Mouse (Mus musculus) CH12.LX (cell line): ENCODE measurements around the gene E330009J07Rik. TPM values are rescaled to one million over a fixed set of nuclear protein-coding genes. Genes with fewer than 3 reads are reported as not detected.
A peak's percentile ranks its signal among the peaks of the same experiment; 100 is the strongest.

Experiments used
- DNase-seq: peaks from one replicate; pipeline ENCODE4 v3.0.0-alpha.2; 2013; ENCODE audit errors: extremely low read depth
- H3K27ac ChIP-seq: 2 replicates; pipeline ENCODE4 v1.5.1; 2012; ENCODE audit warnings: low read depth, mild to moderate bottlenecking, control low read depth, moderate library complexity; ENCODE audit not compliant: insufficient read depth
- H3K27me3 ChIP-seq: replicated peaks from 2 replicates; pipeline ENCODE3; 2012; ENCODE audit warnings: inconsistent platforms
- H3K36me3 ChIP-seq, 2 experiments: replicated peaks in 1 of 2; 2 replicates each; pipeline versions ENCODE3 to v1.6.1; 2012; ENCODE audit warnings: inconsistent platforms in 1 of 2, low read length in 1 of 2, mild to moderate bottlenecking in 1 of 2, mixed read lengths in 1 of 2, moderate library complexity in 1 of 2; ENCODE audit not compliant: control insufficient read depth in 1 of 2, insufficient read depth in 1 of 2
- H3K4me1 ChIP-seq, 2 experiments: 2 replicates each; pipeline ENCODE4 v1.6.1; 2012; ENCODE audit warnings: inconsistent platforms in 1 of 2, moderate library complexity in 1 of 2; ENCODE audit not compliant: insufficient read depth in 2 of 2, control insufficient read depth in 1 of 2
- H3K4me2 ChIP-seq: 2 replicates; pipeline ENCODE4 v1.6.1; 2012; ENCODE audit warnings: low read depth, mild to moderate bottlenecking, control low read depth; ENCODE audit not compliant: poor library complexity, insufficient read depth, severe bottlenecking
- H3K4me3 ChIP-seq, 3 experiments: fragments of 150-350 bp in 1 of 3; sonication (generic) in 1 of 3; replicated peaks in 1 of 3; 2 replicates each; pipeline versions ENCODE3 to v1.5.1; 2011 to 2012; ENCODE audit warnings: low read depth in 2 of 3, low read length in 2 of 3, mild to moderate bottlenecking in 2 of 3, moderate library complexity in 2 of 3, control low read depth in 1 of 3, improper control_type of control experiment in 1 of 3, inconsistent platforms in 1 of 3, mixed read lengths in 1 of 3; ENCODE audit not compliant: poor library complexity in 1 of 3
- H3K79me2 ChIP-seq: replicated peaks from 2 replicates; pipeline ENCODE4 v1.6.1; 2012; ENCODE audit warnings: mild to moderate bottlenecking, moderate library complexity; ENCODE audit not compliant: control insufficient read depth, poor library complexity, insufficient read depth, severe bottlenecking; ENCODE audit errors: extremely low read depth
- H3K9ac ChIP-seq: 2 replicates; pipeline ENCODE4 v1.6.1; 2012; ENCODE audit warnings: low read depth, mild to moderate bottlenecking, control low read depth, moderate library complexity; ENCODE audit not compliant: insufficient read depth
- H3K9me3 ChIP-seq: replicated peaks from 2 replicates; pipeline ENCODE3; 2012; ENCODE audit warnings: low read length, inconsistent platforms, mixed read lengths
- CHD1 ChIP-seq: IDR thresholded peaks from 2 replicates; pipeline ENCODE4 v1.6.1; 2012; ENCODE audit warnings: low read depth, low read length, improper control_type of control experiment, inconsistent platforms
- CTCF ChIP-seq, 2 experiments: IDR thresholded peaks in 1 of 2; conservative IDR thresholded peaks in 1 of 2; 2 replicates each; pipeline ENCODE4 v1.5.1; 2011 to 2012; ENCODE audit warnings: low read depth in 2 of 2, low read length in 2 of 2, improper control_type of control experiment in 1 of 2, inconsistent platforms in 1 of 2, mild to moderate bottlenecking in 1 of 2, moderate library complexity in 1 of 2
- E2F4 ChIP-seq: IDR thresholded peaks from 2 replicates; pipeline ENCODE4 v1.6.1; 2011; ENCODE audit warnings: low read depth, low read length, improper control_type of control experiment; ENCODE audit not compliant: insufficient replicate concordance
- ELF1 ChIP-seq: IDR thresholded peaks from 2 replicates; pipeline ENCODE4 v1.6.1; 2014; ENCODE audit warnings: low read depth, mild to moderate bottlenecking, inconsistent platforms, low read length, improper control_type of control experiment
- EP300 ChIP-seq: IDR thresholded peaks from 2 replicates; pipeline ENCODE4 v1.6.1; 2011; ENCODE audit warnings: low read length, improper control_type of control experiment
- ETS1 ChIP-seq: conservative IDR thresholded peaks from 2 replicates; pipeline ENCODE4 v1.6.1; 2012; ENCODE audit warnings: low read depth, mild to moderate bottlenecking, inconsistent platforms, low read length, improper control_type of control experiment, moderate library complexity
- HCFC1 ChIP-seq: IDR thresholded peaks from 2 replicates; pipeline ENCODE4 v1.6.1; 2012; ENCODE audit warnings: low read depth, mild to moderate bottlenecking, inconsistent platforms, low read length, improper control_type of control experiment
- IRF4 ChIP-seq: IDR thresholded peaks from 2 replicates; pipeline ENCODE4 v1.6.1; 2014; ENCODE audit warnings: low read depth, mild to moderate bottlenecking, inconsistent platforms, low read length, improper control_type of control experiment
- JUN ChIP-seq: IDR thresholded peaks from 2 replicates; pipeline ENCODE4 v1.6.1; 2011; ENCODE audit warnings: low read depth, mild to moderate bottlenecking, low read length, improper control_type of control experiment, moderate library complexity; ENCODE audit not compliant: insufficient read depth
- JUND ChIP-seq: conservative IDR thresholded peaks from 2 replicates; pipeline ENCODE4 v1.6.1; 2011; ENCODE audit warnings: low read depth, low read length, improper control_type of control experiment
- KAT2A ChIP-seq: IDR thresholded peaks from 2 replicates; pipeline ENCODE4 v1.6.1; 2012; ENCODE audit warnings: low read length, improper control_type of control experiment, inconsistent platforms; ENCODE audit not compliant: insufficient replicate concordance
- MAX ChIP-seq: IDR thresholded peaks from 2 replicates; pipeline ENCODE4 v1.6.1; 2011; ENCODE audit warnings: low read length, improper control_type of control experiment
- MAZ ChIP-seq: IDR thresholded peaks from 2 replicates; pipeline ENCODE4 v1.6.1; 2012; ENCODE audit warnings: low read depth, mild to moderate bottlenecking, inconsistent platforms, low read length, improper control_type of control experiment, moderate library complexity
- MEF2A ChIP-seq: IDR thresholded peaks from 2 replicates; pipeline ENCODE4 v1.6.1; 2014; ENCODE audit warnings: low read depth, mild to moderate bottlenecking, inconsistent platforms, low read length, improper control_type of control experiment, borderline replicate concordance
- MXI1 ChIP-seq: IDR thresholded peaks from 2 replicates; pipeline ENCODE4 v1.6.1; 2011; ENCODE audit warnings: mild to moderate bottlenecking, low read depth, low read length, improper control_type of control experiment
- MYC ChIP-seq: IDR thresholded peaks from 2 replicates; pipeline ENCODE4 v1.6.1; 2011; ENCODE audit warnings: low read depth, mild to moderate bottlenecking, improper control_type of control experiment, low read length
- NRF1 ChIP-seq: IDR thresholded peaks from 2 replicates; pipeline ENCODE4 v1.6.1; 2014; ENCODE audit warnings: low read depth, mild to moderate bottlenecking, inconsistent platforms, low read length, improper control_type of control experiment, moderate library complexity
- POLR2A ChIP-seq: IDR thresholded peaks from 2 replicates; pipeline ENCODE4 v1.6.1; 2011; ENCODE audit warnings: low read depth, mild to moderate bottlenecking, improper control_type of control experiment, low read length
- POLR2AphosphoS2 ChIP-seq: IDR thresholded peaks from 2 replicates; pipeline ENCODE4 v1.6.1; 2011; ENCODE audit warnings: low read depth, low read length, improper control_type of control experiment
- RAD21 ChIP-seq: IDR thresholded peaks from 2 replicates; pipeline ENCODE4 v1.6.1; 2011; ENCODE audit warnings: low read depth, mild to moderate bottlenecking, low read length, improper control_type of control experiment, moderate library complexity
- RCOR1 ChIP-seq: conservative IDR thresholded peaks from 2 replicates; pipeline ENCODE4 v1.6.1; 2012; ENCODE audit warnings: low read depth, mild to moderate bottlenecking, inconsistent platforms, low read length, improper control_type of control experiment
- SIN3A ChIP-seq: IDR thresholded peaks from 2 replicates; pipeline ENCODE4 v1.6.1; 2012; ENCODE audit warnings: low read length, improper control_type of control experiment, inconsistent platforms
- SMC3 ChIP-seq: IDR thresholded peaks from 2 replicates; pipeline ENCODE4 v1.6.1; 2011; ENCODE audit warnings: low read depth, low read length, improper control_type of control experiment
- TBP ChIP-seq: conservative IDR thresholded peaks from 2 replicates; pipeline ENCODE4 v1.6.1; 2011; ENCODE audit warnings: low read depth, low read length, improper control_type of control experiment
- TCF12 ChIP-seq: IDR thresholded peaks from 2 replicates; pipeline ENCODE4 v1.6.1; 2014; ENCODE audit warnings: low read depth, mild to moderate bottlenecking, inconsistent platforms, low read length, improper control_type of control experiment
- UBTF ChIP-seq: IDR thresholded peaks from 2 replicates; pipeline ENCODE4 v1.6.1; 2012; ENCODE audit warnings: low read depth, mild to moderate bottlenecking, inconsistent platforms, low read length, improper control_type of control experiment, moderate library complexity
- USF2 ChIP-seq: conservative IDR thresholded peaks from 2 replicates; pipeline ENCODE4 v1.6.1; 2011; ENCODE audit warnings: low read depth, low read length, improper control_type of control experiment
- ZC3H11A ChIP-seq: IDR thresholded peaks from 2 replicates; pipeline ENCODE4 v1.6.1; 2012; ENCODE audit warnings: low read depth, mild to moderate bottlenecking, inconsistent platforms, low read length, improper control_type of control experiment
- ZMIZ1 ChIP-seq: IDR thresholded peaks from 2 replicates; pipeline ENCODE4 v1.6.1; 2012; ENCODE audit warnings: low read depth, mild to moderate bottlenecking, inconsistent platforms, low read length, improper control_type of control experiment
- ZNF384 ChIP-seq: IDR thresholded peaks from 2 replicates; pipeline ENCODE4 v1.6.1; 2012; ENCODE audit warnings: low read depth, low read length, improper control_type of control experiment, inconsistent platforms
- dilution Hi-C: fragments of 300-500 bp; cut with MboI; formaldehyde crosslinking; loops from 2 replicates; pipeline ENCODE4 v1.14.3; 2020; ENCODE audit warnings: low sequenced_read_pairs; ENCODE audit not compliant: extremely low pct_unique_long_range_greater_than_20kb, extremely low pct_ligation_motif_present
- in situ Hi-C: fragments of 300-500 bp; cut with MboI; formaldehyde crosslinking; loops from 3 replicates; pipeline ENCODE4 v1.14.3; 2019; ENCODE audit warnings: low sequenced_read_pairs, low pct_ligation_motif_present, low pct_unique_long_range_greater_than_20kb, mixed read lengths
- polyA plus RNA-seq: library from polyadenylated mRNA; unstranded; fragments of >175 nt; gene quantifications from 2 replicates; pipeline ENCODE4 v1.2.1, GENCODE M21; 2012; ENCODE audit warnings: low read depth; ENCODE audit not compliant: insufficient read length
- total RNA-seq, 2 experiments: library from RNA; depleted of rRNA; stranded (reverse); fragments of 300-350 nt in 1 of 2; fragments of >200 nt in 1 of 2; gene quantifications; 2 replicates each; pipeline ENCODE4 v1.2.3; 2012 to 2014

Gene E330009J07Rik
- total and polyA plus RNA-seq, 3 experiments: 12.3 to 21.6 (median 13.1) TPM

DNA sequence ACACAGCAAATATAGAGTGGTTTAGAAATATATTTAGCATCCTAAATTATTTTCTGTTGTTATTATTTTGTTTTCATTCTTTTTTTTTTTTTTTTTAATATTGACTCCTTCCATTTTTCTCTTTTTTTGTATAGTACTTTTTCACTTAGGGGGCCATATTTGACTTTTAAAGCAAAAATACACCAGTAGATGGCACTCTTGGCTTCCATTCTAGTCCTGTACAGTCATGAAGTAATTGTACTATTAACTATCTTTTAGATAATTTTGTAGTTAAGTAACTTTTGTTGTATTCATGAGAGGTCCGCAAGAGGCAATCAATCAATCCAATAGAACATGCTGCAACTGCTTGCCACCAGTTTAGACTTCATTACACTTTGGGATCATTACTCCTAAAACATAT lies 43.8 kb upstream of the E330009J07Rik start:
- Histone ChIP-seq H3K27ac (no peak overlapping the region), H3K4me3 (no peak overlapping the region), H3K4me2 (no peak overlapping the region), H3K4me1 (peaks cover 0 to 22% of the 10 kb centered on the region in 2 experiments; a peak in 2 of 4 replicates), H3K9me3 (peaks cover 4% of the 10 kb centered on the region), H3K36me3 (peaks cover 62 to 76% of the 10 kb centered on the region in 2 experiments), H3K9ac (no peak overlapping the region), H3K79me2 (peaks cover under 1% of the 10 kb centered on the region; the same call in 1 of the 2 replicates), H3K27me3 (no peaks in the 10 kb centered on the region)
- peak; percentile 43 for DNase-seq
- no peak for TF ChIP-seq JUN
- TF ChIP-seq KAT2A: no peak
- peak in 1 of 2 experiments; percentile 58; a peak in 2 of 4 replicates for TF ChIP-seq CTCF (conservative IDR thresholded peaks at IDR 0.05 in 1 of 2, IDR thresholded peaks at IDR 0.05 in 1 of 2; ENCODE audit: low read depth in 2 of 2, low read length in 2 of 2)
- TF ChIP-seq TCF12: no peak
- no peak for TF ChIP-seq CHD1
- no peak for TF ChIP-seq SIN3A
- no peak for TF ChIP-seq POLR2A
- peak; percentile 23; the same call in 1 of the 2 replicates for TF ChIP-seq SMC3
- no peak for TF ChIP-seq IRF4
- no peak for TF ChIP-seq MAZ
- no peak for TF ChIP-seq MEF2A
- TF ChIP-seq RAD21: peak; percentile 52
- in situ Hi-C loops: loop anchor here (10.0 kb wide), 1 partner anchor 205 kb away; no protein-coding TSS in a partner anchor
- dilution Hi-C loops: no loop called here

DNA sequence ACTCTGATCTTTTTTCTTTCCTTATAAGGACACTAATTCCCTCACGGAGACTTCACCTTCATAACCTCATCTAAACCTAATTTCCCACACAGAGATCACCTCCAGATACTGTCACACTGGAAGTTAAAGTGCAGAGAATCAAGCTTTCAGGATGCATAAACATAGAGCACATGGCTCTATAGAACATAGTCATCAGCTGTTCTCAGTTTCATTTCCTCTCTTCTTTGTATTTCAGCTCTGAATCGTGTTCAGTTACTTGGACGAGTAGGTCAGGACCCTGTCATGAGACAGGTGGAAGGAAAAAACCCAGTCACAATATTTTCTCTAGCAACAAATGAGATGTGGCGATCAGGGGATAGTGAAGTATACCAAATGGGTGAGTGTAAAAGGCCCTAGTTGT lies 40.2 kb upstream of the E330009J07Rik start:
- H3K4me1 ChIP-seq: peaks cover 0 to 40% of the 10 kb centered on the region in 2 experiments; a peak in 2 of 4 replicates
- peaks cover 4% of the 10 kb centered on the region for H3K9me3 ChIP-seq
- no peak overlapping the region for H3K9ac ChIP-seq
- H3K4me3 ChIP-seq: no peak overlapping the region
- H3K27ac ChIP-seq: no peak overlapping the region
- no peaks in the 10 kb centered on the region for H3K27me3 ChIP-seq
- in situ Hi-C loops: no loop called here
- H3K36me3 ChIP-seq: peaks cover 49 to 61% of the 10 kb centered on the region in 2 experiments
- H3K79me2 ChIP-seq: peaks cover 16% of the 10 kb centered on the region
- no peak overlapping the region for H3K4me2 ChIP-seq
- dilution Hi-C loops: no loop called here
- peak; percentile 35 for DNase-seq
- TF ChIP-seq JUND (no peak), SIN3A (peak; percentile 98), JUN (no peak), SMC3 (no peak), MAX (peak; percentile 88), RAD21 (no peak), MAZ (no peak), TBP (no peak), E2F4 (no peak), MEF2A (no peak), ELF1 (no peak), ZC3H11A (no peak), HCFC1 (no peak), CTCF (conservative IDR thresholded peaks at IDR 0.05 in 1 of 2, IDR thresholded peaks at IDR 0.05 in 1 of 2; ENCODE audit: low read depth in 2 of 2, low read length in 2 of 2) (no peak), USF2 (no peak), ZMIZ1 (no peak), MYC (peak; percentile 94), EP300 (peak; percentile 34; the same call in 1 of the 2 replicates), ZNF384 (no peak), POLR2AphosphoS2 (no peak), NRF1 (no peak), UBTF (no peak), POLR2A (no peak), KAT2A (no peak), RCOR1 (no peak), IRF4 (peak; percentile 68; the same call in 1 of the 2 replicates), ETS1 (peak; percentile 82), MXI1 (peak; percentile 64; the same call in 1 of the 2 replicates), TCF12 (no peak), CHD1 (no peak)
